Mouse (Mus musculus) cerebellum, postnatal 36 days (tissue): Measurements from ENCODE around the gene Tmem141.

Source experiments
- DNase-seq, 2 experiments: peaks; one replicate each; pipeline ENCODE4 v3.0.0; 2021 to 2022; ENCODE audit warnings: mixed read lengths in 2 of 2

Gene Tmem141

GRCm38 (mm10) chr2:25577951-25578795, 43.6 kb downstream of the Tmem141 start:
- peak; percentile 49 to 54 for DNase-seq

- peak; percentile 49 to 51 for DNase-seq
These were observed 44.6 kb downstream of the Tmem141 start for GRCm38 (mm10) chr2:25576965-25577891.

- peak in 1 of 2 experiments; percentile 21 for DNase-seq
These were observed 45.6 kb downstream of the Tmem141 start for GRCm38 (mm10) chr2:25576028-25576850.

- peak; percentile 67 to 72 for DNase-seq
These were observed 46.3 kb downstream of the Tmem141 start for GRCm38 (mm10) chr2:25575432-25576027.

- peak; percentile 93 to 96 for DNase-seq
These were observed 47.0 kb downstream of the Tmem141 start, which contains the start of the genes Mamdc4 and Phpt1 for GRCm38 (mm10) chr2:25574579-25575431. Gene Mamdc4 (minus strand): TSS chr2:25574845. Gene Phpt1 (minus strand): TSS chr2:25575224.

GRCm38 (mm10) chr2:25574136-25574535, 47.7 kb downstream of the Tmem141 start:
- no peak for DNase-seq

- DNase-seq, result peak in 1 of 2 experiments; percentile 14
These were observed 48.7 kb downstream of the Tmem141 start for GRCm38 (mm10) chr2:25573068-25573467.

GRCm38 (mm10) chr2:25571221-25571620, 50.6 kb downstream of the Tmem141 start:
- DNase-seq, result no peak
